Mouse (Mus musculus) kidney, postnatal 0 days (tissue): ENCODE data around the gene Mapk14. TPM values are rescaled to one million over a fixed set of nuclear protein-coding genes. Genes with fewer than 3 reads are reported as not detected.
A peak's percentile ranks its signal among the peaks of the same experiment; 100 is the strongest.

ENCODE experiments used
- ATAC-seq: fragments of 200-750 bp; cut with Nextera tagmentation; replicated peaks from 2 replicates; pipeline ENCODE4 v1.8.0; 2017; ENCODE audit warnings: low read depth, moderate number of reproducible peaks, moderate TSS enrichment, moderate library complexity; ENCODE audit not compliant: low FRiP score
- DNase-seq: peaks from one replicate; pipeline ENCODE4 v3.0.0-alpha.2; 2016; ENCODE audit warnings: low spot score
- H3K27ac ChIP-seq: fragments of 300-500 bp; sonication (generic); 2 replicates; pipeline ENCODE4 v1.5.1; 2014; ENCODE audit warnings: mild to moderate bottlenecking
- H3K27me3 ChIP-seq: fragments of 300-500 bp; sonication (generic); 2 replicates; pipeline ENCODE4 v1.6.1; 2014; ENCODE audit warnings: low read length, mixed read lengths; ENCODE audit not compliant: insufficient read depth
- H3K36me3 ChIP-seq: fragments of 300-500 bp; sonication (generic); 2 replicates; pipeline ENCODE4 v1.6.1; 2014; ENCODE audit warnings: low read length, mixed read lengths; ENCODE audit not compliant: insufficient read depth
- H3K4me1 ChIP-seq: fragments of 300-500 bp; sonication (generic); replicated peaks from 2 replicates; pipeline ENCODE4 v1.6.1; 2014; ENCODE audit warnings: antibody characterized with exemption, low read length, mixed read lengths; ENCODE audit not compliant: insufficient read depth
- H3K4me2 ChIP-seq: fragments of 300-500 bp; sonication (generic); 2 replicates; pipeline ENCODE4 v1.6.1; 2014; ENCODE audit warnings: mild to moderate bottlenecking, low read length, moderate library complexity, mixed read lengths
- H3K4me3 ChIP-seq: fragments of 300-500 bp; sonication (generic); replicated peaks from 2 replicates; pipeline ENCODE4 v1.5.1; 2014; ENCODE audit warnings: low read depth, low read length
- H3K9ac ChIP-seq: fragments of 300-500 bp; sonication (generic); 2 replicates; pipeline ENCODE4 v1.6.1; 2014; ENCODE audit warnings: low read depth, low read length
- H3K9me3 ChIP-seq: fragments of 300-500 bp; sonication (generic); replicated peaks from 2 replicates; pipeline ENCODE4 v1.6.1; 2016; ENCODE audit warnings: low read length, inconsistent platforms, mixed read lengths
- CTCF ChIP-seq: IDR thresholded peaks from 2 replicates; pipeline ENCODE4 v1.5.1; 2016; ENCODE audit warnings: antibody characterized with exemption, low read depth, mild to moderate bottlenecking, moderate library complexity
- WGBS: fragments of 180-500 bp; shearing (Covaris S2); extraction: QIAGEN DNeasy Blood & Tissue Kit; methylation state at CpG from one replicate; pipeline ENCODE4 v1.1.7; 2014; 5-methylcytosine and 5-hydroxymethylcytosine counted together
- polyA plus RNA-seq: library from polyadenylated mRNA; unstranded; fragments of >200 nt; fragmentation: Nextera tagmentation; extraction: Ambion mirVana; gene quantifications from 2 replicates; pipeline ENCODE4 v1.2.1, GENCODE M21; 2015

Gene Mapk14
- polyA plus RNA-seq, 1 experiment from 2014 or later: 33.8 TPM

DNA sequence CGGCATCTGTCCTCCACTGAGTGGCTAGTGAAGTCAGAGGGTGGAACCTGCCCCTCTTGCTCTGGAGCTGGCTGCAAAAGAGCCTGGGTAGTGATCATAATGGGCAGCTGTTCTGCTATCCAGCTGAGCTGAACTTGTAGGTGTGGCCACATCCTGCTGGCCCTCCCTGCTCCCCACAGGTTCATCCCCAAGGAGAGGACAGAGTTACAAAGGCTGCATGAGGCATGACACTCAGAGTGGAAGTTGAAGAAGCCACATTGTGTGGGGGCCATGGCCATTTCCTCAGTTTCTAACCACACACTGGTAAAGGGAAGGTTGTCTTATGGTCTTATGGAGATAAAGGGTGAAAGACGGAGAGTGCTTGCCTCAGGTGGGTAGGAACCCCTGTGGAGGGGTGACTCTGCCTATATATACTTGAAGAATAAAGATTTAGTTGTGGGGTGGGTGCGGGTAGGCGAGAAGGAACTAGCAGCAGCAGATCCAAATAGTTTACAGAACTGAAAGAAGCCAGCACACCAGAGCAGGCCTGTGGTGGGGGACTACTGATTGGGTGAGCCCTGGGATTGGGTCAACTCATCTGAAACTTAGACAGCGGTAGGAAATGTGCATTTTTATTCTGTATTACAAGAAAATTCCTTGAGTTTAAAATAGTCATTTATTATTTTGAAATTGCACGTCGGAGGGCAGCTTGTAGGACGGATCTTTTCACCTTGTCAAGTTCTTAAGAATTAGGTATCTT lies 18.6 kb downstream of the Mapk14 start:
- H3K27ac ChIP-seq: no peak overlapping the region
- DNase-seq: no peak
- 79% methylated on average over 8 of the region's 8 CpGs for WGBS
- no peaks in the 10 kb centered on the region for H3K27me3 ChIP-seq
- no peak for ATAC-seq
- peaks cover 9% of the 10 kb centered on the region; the same call in 1 of the 2 replicates for H3K36me3 ChIP-seq
- no peak overlapping the region for H3K4me3 ChIP-seq
- H3K9me3 ChIP-seq: no peaks in the 10 kb centered on the region
- H3K4me2 ChIP-seq: no peak overlapping the region
- no peak for TF ChIP-seq CTCF
- H3K4me1 ChIP-seq: peaks cover 10% of the 10 kb centered on the region; the same call in 1 of the 2 replicates
- H3K9ac ChIP-seq: no peak overlapping the region

DNA sequence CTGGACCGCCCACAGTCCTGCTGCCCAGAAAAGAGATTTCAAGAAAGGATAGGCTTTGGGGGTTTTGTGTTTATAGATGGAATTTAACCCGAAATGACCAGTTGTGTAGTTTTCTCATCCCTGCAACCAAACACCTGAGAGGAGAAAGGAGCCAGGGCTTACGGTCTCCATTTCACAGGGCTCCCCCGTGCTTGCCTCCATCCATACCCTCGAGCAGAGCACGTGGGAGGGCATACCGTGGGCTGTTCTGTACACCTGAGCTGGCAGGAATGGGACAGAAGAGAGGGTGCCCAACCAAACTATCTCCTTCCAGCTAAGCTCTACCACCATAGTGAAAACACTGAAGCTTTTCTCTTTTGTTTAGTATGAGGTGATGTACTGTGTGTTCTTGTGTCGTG lies 19.2 kb downstream of the Mapk14 start:
- H3K27ac ChIP-seq: peak overlapping the region; percentile 47; the same call in 1 of the 2 replicates
- WGBS: 58% methylated on average over 8 of the region's 8 CpGs
- H3K4me2 ChIP-seq: no peak overlapping the region
- ATAC-seq (no peak), DNase-seq (no peak)
- TF ChIP-seq CTCF: no peak
- H3K9me3 ChIP-seq: no peaks in the 10 kb centered on the region
- peaks cover 15% of the 10 kb centered on the region; the same call in 1 of the 2 replicates for H3K36me3 ChIP-seq
- H3K9ac ChIP-seq: no peak overlapping the region
- no peaks in the 10 kb centered on the region for H3K27me3 ChIP-seq
- peaks cover 10% of the 10 kb centered on the region; the same call in 1 of the 2 replicates for H3K4me1 ChIP-seq
- no peak overlapping the region for H3K4me3 ChIP-seq

DNA sequence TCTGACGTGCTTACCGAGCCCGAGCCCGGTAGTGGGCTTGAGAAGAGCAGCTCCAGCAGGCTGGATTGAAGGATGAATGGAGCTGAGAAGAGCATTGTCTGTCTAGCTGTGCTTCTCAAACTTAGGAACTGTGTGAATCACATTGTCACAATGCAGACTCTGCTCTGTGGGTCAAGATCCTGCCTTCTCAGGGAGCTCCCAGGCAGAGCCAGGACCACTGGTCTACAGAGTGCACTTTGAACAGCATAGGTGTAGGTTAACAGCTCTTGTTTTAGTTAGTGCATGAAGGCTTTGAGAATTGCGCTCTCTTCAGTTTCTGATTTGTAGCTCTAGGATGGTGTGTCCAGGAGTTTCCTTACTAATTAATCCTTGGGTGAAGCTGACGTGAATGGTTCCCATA lies 20.1 kb downstream of the Mapk14 start:
- no peak for TF ChIP-seq CTCF
- 76% methylated on average over 6 of the region's 6 CpGs for WGBS
- no peak overlapping the region for H3K4me3 ChIP-seq

DNA sequence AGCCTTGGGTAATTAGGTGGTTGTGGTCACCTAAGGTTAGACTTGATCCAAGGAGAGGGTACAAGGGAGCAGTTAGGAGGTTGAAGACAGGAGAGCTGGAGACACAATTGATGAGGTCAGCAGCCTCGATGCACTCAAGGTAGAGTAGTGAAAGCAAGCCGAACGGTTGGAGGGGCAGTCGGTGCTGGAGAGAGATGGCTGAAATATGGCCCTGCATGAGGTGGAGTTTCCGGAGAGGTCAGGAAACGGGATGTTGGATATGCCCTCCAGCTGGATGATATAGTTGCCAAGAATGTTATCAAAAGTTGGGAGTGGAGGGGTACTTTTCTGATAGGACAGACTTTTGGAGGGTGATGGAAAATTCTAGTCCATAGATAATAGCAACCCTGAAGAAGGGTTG lies 21.2 kb downstream of the Mapk14 start:
- peak overlapping the region; percentile 77; the same call in 1 of the 2 replicates for H3K27ac ChIP-seq

More for the DNA sequence above, 20.1 kb downstream of the Mapk14 start:
- DNase-seq: no peak
- Histone ChIP-seq H3K36me3 (peaks cover 16% of the 10 kb centered on the region; the same call in 1 of the 2 replicates), H3K27ac (peak overlapping the region; percentile 47; the same call in 1 of the 2 replicates), H3K9ac (no peak overlapping the region), H3K4me2 (no peak overlapping the region), H3K27me3 (no peaks in the 10 kb centered on the region), H3K4me1 (peaks cover 10% of the 10 kb centered on the region; the same call in 1 of the 2 replicates), H3K9me3 (no peaks in the 10 kb centered on the region)
- peak; percentile 88 for ATAC-seq

DNA sequence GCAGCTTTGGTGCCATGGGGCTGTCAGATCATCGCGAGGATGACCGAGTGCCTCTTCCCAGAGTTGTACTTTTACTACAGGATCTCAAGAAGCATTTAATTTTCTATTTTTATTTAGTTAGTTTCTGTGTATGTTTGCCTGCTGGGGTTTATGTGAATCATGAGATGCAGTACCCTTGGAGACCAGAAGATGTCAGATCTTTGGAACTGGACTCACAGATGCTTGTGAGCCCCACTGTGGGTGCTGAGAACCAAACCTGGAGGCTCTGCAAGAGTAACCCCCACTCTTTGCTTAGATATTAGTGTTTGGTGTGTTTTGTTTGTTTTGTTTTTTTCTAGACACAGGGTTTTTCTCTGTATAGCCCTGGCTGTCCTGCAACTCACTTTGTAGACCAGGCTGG lies 22.9 kb downstream of the Mapk14 start:
- Histone ChIP-seq H3K27ac (no peak overlapping the region), H3K27me3 (no peaks in the 10 kb centered on the region), H3K9ac (no peak overlapping the region), H3K4me3 (no peak overlapping the region), H3K9me3 (no peaks in the 10 kb centered on the region), H3K36me3 (peaks cover 31% of the 10 kb centered on the region; the same call in 1 of the 2 replicates), H3K4me2 (no peak overlapping the region), H3K4me1 (peaks cover 10% of the 10 kb centered on the region; the same call in 1 of the 2 replicates)
- 96% methylated on average over 3 of the region's 3 CpGs for WGBS
- no peak for ATAC-seq
- no peak for DNase-seq
- TF ChIP-seq CTCF: no peak

More for the DNA sequence above, 21.2 kb downstream of the Mapk14 start:
- peak overlapping the region; percentile 14; the same call in 1 of the 2 replicates for H3K4me2 ChIP-seq
- peaks cover 10% of the 10 kb centered on the region; the same call in 1 of the 2 replicates for H3K4me1 ChIP-seq
- no peaks in the 10 kb centered on the region for H3K27me3 ChIP-seq
- H3K4me3 ChIP-seq: no peak overlapping the region
- peaks cover 23% of the 10 kb centered on the region; the same call in 1 of the 2 replicates for H3K36me3 ChIP-seq
- no peaks in the 10 kb centered on the region for H3K9me3 ChIP-seq
- ATAC-seq (no peak), DNase-seq (no peak)
- no peak for TF ChIP-seq CTCF
- H3K9ac ChIP-seq: no peak overlapping the region
- 30% methylated on average over 6 of the region's 6 CpGs for WGBS

DNA sequence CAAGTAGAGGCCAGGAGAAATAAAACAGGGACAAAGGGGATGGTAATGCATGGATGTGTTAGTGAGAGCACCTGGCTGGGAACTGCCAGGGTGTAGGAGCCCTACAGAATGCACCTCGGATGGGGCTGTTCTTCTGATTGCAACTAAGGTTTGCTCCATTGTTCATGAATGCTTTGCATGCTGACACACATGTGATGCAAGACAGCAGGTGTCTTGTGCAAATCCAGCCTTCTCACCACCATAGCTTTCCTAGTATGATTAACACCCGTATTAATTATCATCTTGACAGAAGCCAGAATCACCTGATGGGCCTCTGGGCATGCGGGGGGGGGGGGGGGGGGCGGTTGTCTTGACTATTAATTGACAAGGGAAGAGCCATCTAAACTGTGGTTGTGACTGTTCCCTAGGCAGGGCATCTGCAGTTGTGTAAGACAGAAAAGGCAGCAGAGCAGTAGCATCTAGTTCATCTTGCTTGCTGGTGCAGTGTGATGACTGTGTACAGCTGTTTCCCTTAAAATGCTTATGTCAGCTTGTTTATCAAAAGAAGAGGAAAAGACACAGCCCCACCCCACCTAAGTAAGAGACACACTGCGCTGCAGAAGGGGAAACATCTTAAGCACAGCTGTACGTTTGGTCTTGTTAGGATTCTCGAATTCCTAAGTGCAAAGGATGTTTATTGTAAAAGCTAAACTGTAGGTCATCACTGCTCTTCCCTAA lies 24.9 kb downstream of the Mapk14 start:
- H3K36me3 ChIP-seq: peaks cover 45% of the 10 kb centered on the region; the same call in 1 of the 2 replicates

More for the DNA sequence above, 24.9 kb downstream of the Mapk14 start:
- Histone ChIP-seq H3K27ac (no peak overlapping the region), H3K9me3 (no peaks in the 10 kb centered on the region), H3K9ac (no peak overlapping the region), H3K4me2 (no peak overlapping the region), H3K4me1 (peaks cover 6% of the 10 kb centered on the region; the same call in 1 of the 2 replicates), H3K4me3 (no peak overlapping the region), H3K27me3 (no peaks in the 10 kb centered on the region)
- no peak for DNase-seq
- 80% methylated on average over 7 of the region's 7 CpGs for WGBS
- ATAC-seq: no peak
- TF ChIP-seq CTCF: no peak
